Mouse (Mus musculus) hindbrain, embryonic 14.5 days (tissue): ENCODE results near the gene Scgb2b19. TPM values are rescaled to one million over a fixed set of nuclear protein-coding genes. Genes with fewer than 3 reads are reported as not detected.
"Not testable (repeated sequence)": the region's sequence is repeated elsewhere in the genome, so short reads cannot be mapped to it uniquely, and the experiment has no call there.

ENCODE experiments used
- ATAC-seq: fragments of 200-750 bp; cut with Nextera tagmentation; 2 replicates; pipeline ENCODE4 v1.8.0; 2017; ENCODE audit warnings: moderate number of reproducible peaks, mild to moderate bottlenecking, moderate TSS enrichment, moderate library complexity; ENCODE audit not compliant: low FRiP score
- DNase-seq: peaks from one replicate; pipeline ENCODE4 v3.0.0-alpha.2; 2015; ENCODE audit warnings: low spot score
- H3K27ac ChIP-seq: fragments of 300-500 bp; sonication (generic); 2 replicates; pipeline ENCODE4 v1.5.1; 2014; ENCODE audit warnings: mild to moderate bottlenecking, moderate library complexity
- H3K27me3 ChIP-seq: fragments of 300-500 bp; sonication (generic); 2 replicates; pipeline ENCODE4 v1.6.1; 2014; ENCODE audit warnings: mild to moderate bottlenecking, low read length, mixed read lengths; ENCODE audit not compliant: control insufficient read depth, insufficient read depth
- H3K36me3 ChIP-seq: fragments of 300-500 bp; sonication (generic); replicated peaks from 2 replicates; pipeline ENCODE4 v1.6.1; 2014; ENCODE audit not compliant: control insufficient read depth, insufficient read depth
- H3K4me1 ChIP-seq: fragments of 300-500 bp; sonication (generic); replicated peaks from 2 replicates; pipeline ENCODE4 v1.6.1; 2014; ENCODE audit warnings: antibody characterized with exemption, low read length, mixed read lengths; ENCODE audit not compliant: control insufficient read depth, insufficient read depth
- H3K4me2 ChIP-seq: fragments of 300-500 bp; sonication (generic); replicated peaks from 2 replicates; pipeline ENCODE4 v1.6.1; 2014; ENCODE audit warnings: mild to moderate bottlenecking, moderate library complexity
- H3K4me3 ChIP-seq: fragments of 300-500 bp; sonication (generic); replicated peaks from 2 replicates; pipeline ENCODE4 v1.5.1; 2014; ENCODE audit warnings: mild to moderate bottlenecking, low read length
- H3K9ac ChIP-seq: fragments of 300-500 bp; sonication (generic); 2 replicates; pipeline ENCODE4 v1.6.1; 2014
- H3K9me3 ChIP-seq: fragments of 300-500 bp; sonication (generic); 2 replicates; pipeline ENCODE4 v1.6.1; 2016; ENCODE audit warnings: low read length; ENCODE audit not compliant: control insufficient read depth
- WGBS: fragments of 180-500 bp; shearing (Covaris S2); extraction: QIAGEN DNeasy Blood & Tissue Kit; methylation state at CpG from one replicate; pipeline ENCODE4 v1.1.7; 2014; 5-methylcytosine and 5-hydroxymethylcytosine counted together
- polyA plus RNA-seq: library from polyadenylated mRNA; unstranded; fragments of >200 nt; fragmentation: Nextera tagmentation; extraction: Ambion mirVana; gene quantifications from 2 replicates; pipeline ENCODE4 v1.2.1, GENCODE M21; 2014

Scgb2b19 gene
- polyA plus RNA-seq = not detected in 2 replicates

DNA sequence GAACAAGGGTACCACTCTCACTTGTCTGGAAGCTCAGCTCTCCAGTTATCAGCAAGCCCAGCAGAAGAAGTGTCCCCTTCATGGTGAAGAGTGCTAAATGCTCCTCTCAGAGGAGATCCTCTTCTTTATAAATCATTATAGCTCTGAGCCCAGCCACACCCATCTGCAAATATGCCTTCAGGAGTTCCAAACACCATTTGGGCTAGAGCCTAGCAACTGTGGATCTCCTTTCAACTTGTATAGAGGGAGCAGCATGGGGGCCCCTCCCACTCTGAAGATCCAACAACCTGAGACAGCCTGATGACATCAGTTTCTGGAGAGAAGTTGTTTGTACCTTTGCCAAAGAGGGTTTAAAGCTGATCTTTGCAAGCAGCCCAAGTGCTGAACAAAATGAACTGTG, at the start of gene Scgb2b19:
TSS of gene Scgb2b19 (minus strand) at position 101 of the 400 bp plus-strand sequence.
- not testable (repeated sequence) for H3K4me2 ChIP-seq, H3K9me3 ChIP-seq, H3K9ac ChIP-seq, H3K27me3 ChIP-seq, ATAC-seq, DNase-seq, H3K4me3 ChIP-seq, H3K27ac ChIP-seq, H3K36me3 ChIP-seq, H3K4me1 ChIP-seq

DNA sequence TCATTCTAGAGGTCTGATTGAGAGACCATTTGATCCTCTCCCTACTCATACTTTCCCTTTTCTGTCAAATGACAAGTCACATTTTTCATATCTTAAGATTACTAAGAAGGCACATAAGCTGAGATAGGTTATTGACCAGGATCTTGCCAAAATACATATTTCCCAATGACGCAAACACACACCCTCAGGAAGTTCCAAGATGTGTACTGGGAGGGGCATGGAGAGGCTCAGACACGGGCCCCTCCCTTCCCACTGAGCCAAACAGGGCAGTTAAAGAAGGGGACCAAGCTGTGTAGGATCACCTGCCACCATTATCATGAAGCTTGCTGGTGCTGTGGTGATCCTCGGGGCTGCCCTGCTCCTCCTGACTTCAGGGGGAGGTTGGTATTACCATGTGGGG, 6.9 kb upstream of the Scgb2b19 start, which contains the start of gene Scgb1b19:
TSS of gene Scgb1b19 (plus strand) at position 301 of the 400 bp plus-strand sequence.
- ATAC-seq, H3K4me3 ChIP-seq, DNase-seq, H3K9me3 ChIP-seq, H3K9ac ChIP-seq, H3K4me1 ChIP-seq, H3K4me2 ChIP-seq, H3K36me3 ChIP-seq, H3K27me3 ChIP-seq, H3K27ac ChIP-seq: not testable (repeated sequence)
- 100% methylated on average over 2 of the region's 3 CpGs for WGBS

Other genes starting within 250 kb of the Scgb2b19 start
- gene Scgb2b17, start 223.8 kb downstream of the Scgb2b19 start, polyA plus RNA-seq = not detected in 2 replicates
- gene Scgb1b17, start 216.9 kb downstream of the Scgb2b19 start, polyA plus RNA-seq = not detected in 2 replicates
- not detected in 2 replicates for gene Scgb2b18, start 106.5 kb downstream of the Scgb2b19 start, polyA plus RNA-seq
- gene Scgb1b18, start 94.8 kb downstream of the Scgb2b19 start, polyA plus RNA-seq = not detected in 2 replicates
- not detected in 2 replicates for gene Scgb1b19, start 7.0 kb upstream of the Scgb2b19 start, polyA plus RNA-seq
- gene Scgb2b20, start 86.0 kb upstream of the Scgb2b19 start, polyA plus RNA-seq = not detected in 2 replicates
- gene Scgb1b20, start 92.9 kb upstream of the Scgb2b19 start, polyA plus RNA-seq = not detected in 2 replicates
- gene Scgb2b21, start 240.1 kb upstream of the Scgb2b19 start, polyA plus RNA-seq = not detected in 2 replicates